ENCODE assay signal across 8 mouse cellular contexts in genomic region chr17:77877016-77877415, GRCm38 (mm10).
"Had no signal": no experiment of that assay in that cellular context is flagged by ENCODE, and none has a peak within 500 bp of the region (broad histone marks: within the 10 kb centered on the region; RNA-seq: fewer than 3 reads in every experiment).

No protein-coding gene starts in this region.

- H3K4me1 ChIP-seq: limb, embryonic 13.5 days; midbrain, embryonic 13.5 days had no signal

- ATAC-seq: midbrain, embryonic 13.5 days had no signal

- H3K9me3 ChIP-seq: limb, embryonic 13.5 days; midbrain, embryonic 13.5 days had no signal

- H3K36me3 ChIP-seq: limb, embryonic 13.5 days; midbrain, embryonic 13.5 days had no signal

- H3K27ac ChIP-seq: kidney, postnatal 0 days; limb, embryonic 13.5 days; liver, embryonic 14.5 days; midbrain, embryonic 13.5 days had no signal

- H3K4me3 ChIP-seq: limb, embryonic 13.5 days; midbrain, embryonic 13.5 days had no signal

- H3K27me3 ChIP-seq: limb, embryonic 13.5 days; midbrain, embryonic 13.5 days had no signal

- H3K4me2 ChIP-seq: limb, embryonic 13.5 days; midbrain, embryonic 13.5 days had no signal

- DNase-seq: left cerebral cortex, postnatal 4 days; lung, adult 18-20 months; thymus, adult 18-20 months; thymus, postnatal 14 days had no signal

- H3K9ac ChIP-seq: limb, embryonic 13.5 days; liver, embryonic 14.5 days; midbrain, embryonic 13.5 days had no signal
